ENCODE assay signal across 13 mouse cellular contexts in genomic region chr15:41977649-41978231, GRCm38 (mm10).
DNase-seq lines count a peak whose midpoint lies in the region; ATAC-seq and TF ChIP-seq lines count a peak whose summit lies in the region.
"Had no signal": no experiment of that assay in that cellular context is flagged by ENCODE, and none has a peak within 500 bp of the region (broad histone marks: within the 10 kb centered on the region; RNA-seq: fewer than 3 reads in every experiment).

No protein-coding gene starts in this region.

- H3K9ac ChIP-seq in forebrain, embryonic 14.5 days (ENCODE audit: low read length) = no peak overlapping the region
- no peak overlapping the region for H3K9ac ChIP-seq in forebrain, embryonic 13.5 days
- H3K9ac ChIP-seq in hindbrain, postnatal 0 days (replicated peaks; ENCODE audit: low read length) = no peak overlapping the region
- H3K9ac ChIP-seq: liver, embryonic 14.5 days; midbrain, embryonic 13.5 days had no signal

- peak; percentile 55; the same call in 1 of the 2 replicates for ATAC-seq in forebrain, embryonic 14.5 days
- no peak for ATAC-seq in forebrain, embryonic 13.5 days
- peak; percentile 70 for ATAC-seq in hindbrain, postnatal 0 days
- ATAC-seq: midbrain, embryonic 13.5 days had no signal

- peak; percentile 39 for DNase-seq in forebrain, embryonic 14.5 days (ENCODE audit: low spot score)
- peak; percentile 42 for DNase-seq in hindbrain, postnatal 0 days (ENCODE audit: low spot score)
- DNase-seq in hindbrain, embryonic 10.5 days (ENCODE audit: low spot score) = no peak
- DNase-seq in adrenal gland, postnatal 36 days = peak; percentile 2 to 10
- peak; percentile 83 to 87 for DNase-seq in cerebellum, postnatal 14 days
- DNase-seq in frontal cortex, postnatal 25 days (ENCODE audit: low spot score in 2 of 2) = no peak
- DNase-seq in urinary bladder, adult 18-20 months (ENCODE audit: low spot score in 2 of 2) = no peak
- DNase-seq: B cell, adult 2 months; heart, adult 2 months; kidney, adult 9 months had no signal

- H3K4me3 ChIP-seq in forebrain, embryonic 14.5 days (ENCODE audit: low read depth, low read length) = no peak overlapping the region
- H3K4me3 ChIP-seq in forebrain, embryonic 13.5 days = no peak overlapping the region
- no peak overlapping the region for H3K4me3 ChIP-seq in hindbrain, postnatal 0 days (ENCODE audit: low read length)
- no peak overlapping the region for H3K4me3 ChIP-seq in hindbrain, embryonic 10.5 days
- H3K4me3 ChIP-seq: heart, adult 2 months; midbrain, embryonic 13.5 days had no signal

- no peaks in the 10 kb centered on the region for H3K36me3 ChIP-seq in forebrain, embryonic 14.5 days (ENCODE audit: control insufficient read depth, insufficient read depth, low read length)
- no peaks in the 10 kb centered on the region for H3K36me3 ChIP-seq in forebrain, embryonic 13.5 days (ENCODE audit: poor library complexity, severe bottlenecking)
- H3K36me3 ChIP-seq in hindbrain, postnatal 0 days (ENCODE audit: insufficient read depth, low read length) = no peaks in the 10 kb centered on the region
- H3K36me3 ChIP-seq in hindbrain, embryonic 10.5 days = no peaks in the 10 kb centered on the region
- H3K36me3 ChIP-seq: midbrain, embryonic 13.5 days had no signal

- no peaks in the 10 kb centered on the region for H3K27me3 ChIP-seq in forebrain, embryonic 14.5 days (replicated peaks; ENCODE audit: control insufficient read depth, insufficient read depth, low read length)
- no peaks in the 10 kb centered on the region for H3K27me3 ChIP-seq in forebrain, embryonic 13.5 days
- no peaks in the 10 kb centered on the region for H3K27me3 ChIP-seq in hindbrain, postnatal 0 days (ENCODE audit: insufficient read depth, low read length)
- H3K27me3 ChIP-seq in hindbrain, embryonic 10.5 days (ENCODE audit: insufficient read depth, poor library complexity, severe bottlenecking) = no peaks in the 10 kb centered on the region
- H3K27me3 ChIP-seq: midbrain, embryonic 13.5 days had no signal

- H3K27ac ChIP-seq in forebrain, embryonic 14.5 days (ENCODE audit: low read depth, low read length) = no peak overlapping the region
- H3K27ac ChIP-seq in forebrain, embryonic 13.5 days = no peak overlapping the region
- H3K27ac ChIP-seq in hindbrain, postnatal 0 days = no peak overlapping the region
- H3K27ac ChIP-seq in hindbrain, embryonic 10.5 days = no peak overlapping the region
- H3K27ac ChIP-seq: heart, adult 2 months; liver, embryonic 14.5 days; midbrain, embryonic 13.5 days had no signal

- no peaks in the 10 kb centered on the region for H3K9me3 ChIP-seq in forebrain, embryonic 14.5 days (replicated peaks; ENCODE audit: control insufficient read depth, low read length)
- H3K9me3 ChIP-seq in forebrain, embryonic 13.5 days (replicated peaks) = no peaks in the 10 kb centered on the region
- no peaks in the 10 kb centered on the region for H3K9me3 ChIP-seq in hindbrain, postnatal 0 days (ENCODE audit: low read length)
- no peaks in the 10 kb centered on the region for H3K9me3 ChIP-seq in hindbrain, embryonic 10.5 days
- H3K9me3 ChIP-seq: midbrain, embryonic 13.5 days had no signal

- no peak overlapping the region for H3K4me2 ChIP-seq in forebrain, embryonic 14.5 days (ENCODE audit: low read length)
- H3K4me2 ChIP-seq in forebrain, embryonic 13.5 days = no peak overlapping the region
- no peak overlapping the region for H3K4me2 ChIP-seq in hindbrain, postnatal 0 days (ENCODE audit: low read depth, low read length)
- H3K4me2 ChIP-seq: midbrain, embryonic 13.5 days had no signal

- 86% methylated on average over 12 of the region's 12 CpGs for WGBS in forebrain, embryonic 14.5 days
- WGBS in forebrain, embryonic 13.5 days = 88% methylated on average over 12 of the region's 12 CpGs
- 60% methylated on average over 12 of the region's 12 CpGs for WGBS in hindbrain, postnatal 0 days
- 95% methylated on average over 12 of the region's 12 CpGs for WGBS in hindbrain, embryonic 10.5 days

- H3K4me1 ChIP-seq in forebrain, embryonic 14.5 days (ENCODE audit: control insufficient read depth, insufficient read depth, low read length) = no peaks in the 10 kb centered on the region
- no peaks in the 10 kb centered on the region for H3K4me1 ChIP-seq in forebrain, embryonic 13.5 days
- H3K4me1 ChIP-seq in hindbrain, postnatal 0 days (ENCODE audit: insufficient read depth, low read length) = no peaks in the 10 kb centered on the region
- H3K4me1 ChIP-seq in hindbrain, embryonic 10.5 days (replicated peaks) = no peaks in the 10 kb centered on the region
- H3K4me1 ChIP-seq: midbrain, embryonic 13.5 days had no signal

- no peak for TF ChIP-seq CTCF in hindbrain, postnatal 0 days (IDR thresholded peaks at IDR 0.05; ENCODE audit: low read depth)

Comparison
In these comparisons a context has a peak if more than half of its experiments do, and no peak if none do; other contexts are left out.
1. DNase-seq: peak in forebrain, embryonic 14.5 days (single experiment), hindbrain, postnatal 0 days (single experiment), adrenal gland, postnatal 36 days (2 of 2) and cerebellum, postnatal 14 days (2 of 2); none in hindbrain, embryonic 10.5 days (single experiment), frontal cortex, postnatal 25 days (0 of 2) and urinary bladder, adult 18-20 months (0 of 2).